Mouse (Mus musculus) embryonic facial prominence, embryonic 13.5 days (tissue): ENCODE results near the gene Aunip. TPM values are rescaled to one million over a fixed set of nuclear protein-coding genes. Genes with fewer than 3 reads are reported as not detected.
A peak's percentile ranks its signal among the peaks of the same experiment; 100 is the strongest.

ENCODE experiments used
- ATAC-seq: fragments of 200-750 bp; cut with Nextera tagmentation; 2 replicates; pipeline ENCODE4 v1.8.0; 2017; ENCODE audit warnings: low read depth; ENCODE audit not compliant: insufficient number of reproducible peaks, insufficient read depth, low FRiP score, low TSS enrichment
- H3K27ac ChIP-seq: fragments of 300-500 bp; sonication (generic); 2 replicates; pipeline ENCODE4 v1.5.1; 2015; ENCODE audit warnings: moderate library complexity, mild to moderate bottlenecking, inconsistent platforms
- H3K27me3 ChIP-seq: fragments of 300-500 bp; sonication (generic); 2 replicates; pipeline ENCODE4 v1.6.1; 2015; ENCODE audit warnings: mild to moderate bottlenecking, inconsistent platforms
- H3K36me3 ChIP-seq: fragments of 300-500 bp; sonication (generic); 2 replicates; pipeline ENCODE4 v1.6.1; 2015; ENCODE audit warnings: mild to moderate bottlenecking, inconsistent platforms
- H3K4me1 ChIP-seq: fragments of 300-500 bp; sonication (generic); 2 replicates; pipeline ENCODE4 v1.6.1; 2015; ENCODE audit warnings: inconsistent platforms
- H3K4me2 ChIP-seq: fragments of 300-500 bp; sonication (generic); 2 replicates; pipeline ENCODE4 v1.6.1; 2015; ENCODE audit warnings: moderate library complexity, mild to moderate bottlenecking, inconsistent platforms
- H3K4me3 ChIP-seq: fragments of 300-500 bp; sonication (generic); 2 replicates; pipeline ENCODE4 v1.5.1; 2015; ENCODE audit warnings: mild to moderate bottlenecking, inconsistent platforms
- H3K9ac ChIP-seq: fragments of 300-500 bp; sonication (generic); 2 replicates; pipeline ENCODE4 v1.6.1; 2015; ENCODE audit warnings: mild to moderate bottlenecking, inconsistent platforms
- H3K9me3 ChIP-seq: fragments of 300-500 bp; sonication (generic); 2 replicates; pipeline ENCODE4 v1.6.1; 2016; ENCODE audit warnings: inconsistent platforms
- WGBS: fragments of 180-500 bp; shearing (Covaris S2); methylation state at CpG from one replicate; pipeline ENCODE4 v1.1.7; 2015; ENCODE audit warnings: mixed read lengths; 5-methylcytosine and 5-hydroxymethylcytosine counted together
- polyA plus RNA-seq: library from polyadenylated mRNA; unstranded; fragments of >200 nt; fragmentation: Nextera tagmentation; extraction: Ambion mirVana; gene quantifications from 2 replicates; pipeline ENCODE4 v1.2.1, GENCODE M21; 2015

Gene Aunip
- 10.6 and 11.7 TPM in 2 replicates for polyA plus RNA-seq

DNA sequence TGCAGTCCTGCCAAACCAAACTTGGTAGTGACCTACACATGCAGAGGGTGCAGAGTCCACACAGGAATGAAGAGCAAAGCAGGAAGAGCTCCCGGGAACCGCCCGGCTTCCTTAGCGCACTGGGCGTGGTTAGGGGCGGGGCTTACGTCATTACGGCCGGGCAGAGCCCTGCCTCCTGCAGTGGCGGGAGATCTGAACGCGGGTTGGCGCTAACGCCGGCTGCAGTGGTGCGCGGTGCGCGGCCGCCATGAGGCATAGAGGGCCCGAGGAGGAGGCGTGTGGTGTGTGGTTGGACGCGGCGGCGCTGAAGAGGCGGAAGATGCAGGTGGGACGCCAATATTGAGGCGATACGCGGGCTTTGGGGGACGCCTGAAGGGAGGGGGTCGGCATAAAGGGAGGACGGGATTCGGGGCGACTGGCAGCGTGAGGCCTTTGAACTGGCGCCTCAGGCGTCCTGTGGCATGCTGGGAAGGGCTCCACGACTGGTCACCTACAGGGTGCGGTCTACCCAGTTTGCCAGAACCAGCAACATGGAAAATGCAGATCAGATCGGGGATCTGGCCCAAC is at the start of gene Aunip:
TSS of gene Aunip (plus strand) at position 155 of the 567 bp plus-strand sequence.
- Histone ChIP-seq H3K27ac (no peak within 1 kb of the TSS), H3K9me3 (no peaks in the 10 kb centered on the region), H3K27me3 (no peaks in the 10 kb centered on the region), H3K9ac (peak within 1 kb of the TSS; percentile 72), H3K4me3 (peak within 1 kb of the TSS; percentile 65), H3K4me1 (peaks cover 17% of the 10 kb centered on the region), H3K36me3 (peaks cover 6% of the 10 kb centered on the region; the same call in 1 of the 2 replicates), H3K4me2 (peak within 1 kb of the TSS; percentile 94)
- under 1% methylated on average over 42 of the region's 42 CpGs for WGBS
- peak; percentile 89 for ATAC-seq

DNA sequence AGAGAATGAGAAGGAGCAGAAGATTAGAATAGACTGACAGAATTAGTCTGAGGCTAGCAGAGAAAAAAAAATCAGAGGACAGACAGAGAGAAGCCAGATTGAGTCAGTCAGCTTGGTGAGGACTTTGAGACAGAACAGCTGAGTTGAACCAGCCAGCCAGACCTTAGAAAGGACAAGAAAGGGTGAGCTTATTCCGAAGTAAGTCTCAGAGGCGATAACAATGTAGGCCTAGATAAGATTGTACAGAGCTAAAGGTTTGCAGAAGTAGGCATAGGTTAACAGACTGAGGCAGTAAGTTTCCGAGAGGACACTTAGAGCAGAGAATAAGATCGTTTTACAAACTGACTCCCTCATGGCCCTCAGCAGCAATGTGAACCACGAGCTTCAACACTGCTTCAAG is 49.5 kb upstream of the Aunip start:
- H3K9me3 ChIP-seq = no peaks in the 10 kb centered on the region
- WGBS = 73% methylated on average over 5 of the region's 5 CpGs
- H3K36me3 ChIP-seq = no peaks in the 10 kb centered on the region
- 0 out of 2 replicates have a peak, but pooled peaks cover 1% of the 10 kb centered on the region for H3K27me3 ChIP-seq
- no peak overlapping the region for H3K4me2 ChIP-seq
- no peak for ATAC-seq
- H3K4me3 ChIP-seq = no peak overlapping the region
- no peak overlapping the region for H3K27ac ChIP-seq
- no peak overlapping the region for H3K9ac ChIP-seq
- 0 out of 2 replicates have a peak, but pooled peaks cover 3% of the 10 kb centered on the region for H3K4me1 ChIP-seq

DNA sequence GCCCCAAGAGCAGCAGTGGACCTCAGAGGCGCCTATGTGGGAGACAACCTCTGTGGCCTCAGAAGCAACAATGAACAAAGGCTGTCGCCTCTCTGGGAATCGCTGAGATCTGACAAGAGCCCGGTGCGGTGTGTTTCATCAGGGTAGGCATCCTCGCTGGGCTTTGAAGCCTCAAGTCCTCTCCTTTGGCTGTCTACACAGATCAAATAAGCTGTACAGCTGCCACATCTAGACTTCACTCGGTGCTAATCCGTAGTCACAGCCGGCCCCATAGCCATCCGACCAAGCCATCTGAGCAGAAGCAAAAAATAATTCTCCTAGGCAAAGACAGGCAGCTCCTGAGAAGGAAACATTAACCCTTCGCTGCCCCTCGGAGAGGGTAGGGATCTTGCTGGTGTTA is 45.0 kb upstream of the Aunip start:
- WGBS = 40% methylated on average over 12 of the region's 12 CpGs
- Histone ChIP-seq H3K9ac (no peak overlapping the region), H3K9me3 (no peaks in the 10 kb centered on the region), H3K4me2 (no peak overlapping the region), H3K27me3 (no peaks in the 10 kb centered on the region), H3K4me3 (no peak overlapping the region), H3K4me1 (peaks cover 15% of the 10 kb centered on the region; the same call in 1 of the 2 replicates), H3K36me3 (peaks cover 3% of the 10 kb centered on the region), H3K27ac (no peak overlapping the region)
- no peak for ATAC-seq

DNA sequence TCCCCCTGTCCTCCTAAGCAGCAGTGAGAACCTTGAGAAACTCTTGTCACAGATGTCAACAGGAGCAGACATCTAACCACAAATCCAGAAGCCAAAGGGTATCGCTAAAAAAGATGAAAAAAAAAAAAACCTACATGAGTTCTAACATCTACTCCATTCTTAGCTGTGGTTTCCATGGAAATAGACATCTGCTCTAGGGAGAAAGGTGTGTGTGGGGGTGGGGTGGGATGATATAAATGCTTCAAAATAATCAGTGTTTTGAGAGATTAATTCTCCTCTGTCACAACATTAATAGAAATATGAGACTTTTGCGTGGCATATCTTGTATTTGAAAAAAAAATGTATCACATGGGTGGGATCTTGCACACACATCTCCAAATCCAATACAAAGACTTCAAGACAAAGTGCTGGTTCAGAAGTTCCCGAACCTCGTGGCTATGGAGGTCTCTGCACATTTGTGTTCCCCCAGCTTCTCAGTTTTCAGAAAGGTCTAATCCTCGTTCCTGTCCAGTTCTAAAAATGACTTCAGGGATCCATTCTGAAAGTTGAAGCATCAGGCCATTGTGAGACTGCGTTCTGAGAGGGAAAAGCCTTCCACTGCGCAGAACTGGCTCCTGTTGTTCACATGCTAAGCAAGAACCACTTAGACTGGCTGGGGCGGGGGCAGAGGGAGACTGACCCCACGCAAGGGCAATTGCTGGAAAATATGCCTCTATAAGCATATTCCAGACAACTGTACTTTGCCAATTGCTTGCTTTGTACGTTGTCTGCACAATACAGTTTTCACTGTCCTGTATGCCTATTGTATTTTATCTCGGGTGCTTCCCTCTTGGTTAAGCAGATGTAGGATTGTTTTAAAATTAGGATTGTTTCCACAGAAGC is 44.2 kb upstream of the Aunip start:
- WGBS = 62% methylated on average over 11 of the region's 11 CpGs
- Histone ChIP-seq H3K9ac (no peak overlapping the region), H3K27me3 (no peaks in the 10 kb centered on the region), H3K4me3 (peak overlapping the region; percentile 89), H3K9me3 (no peaks in the 10 kb centered on the region), H3K4me1 (peaks cover 17% of the 10 kb centered on the region; the same call in 1 of the 2 replicates), H3K36me3 (peaks cover 11% of the 10 kb centered on the region), H3K27ac (no peak overlapping the region), H3K4me2 (peak overlapping the region; percentile 95)
- ATAC-seq = no peak

DNA sequence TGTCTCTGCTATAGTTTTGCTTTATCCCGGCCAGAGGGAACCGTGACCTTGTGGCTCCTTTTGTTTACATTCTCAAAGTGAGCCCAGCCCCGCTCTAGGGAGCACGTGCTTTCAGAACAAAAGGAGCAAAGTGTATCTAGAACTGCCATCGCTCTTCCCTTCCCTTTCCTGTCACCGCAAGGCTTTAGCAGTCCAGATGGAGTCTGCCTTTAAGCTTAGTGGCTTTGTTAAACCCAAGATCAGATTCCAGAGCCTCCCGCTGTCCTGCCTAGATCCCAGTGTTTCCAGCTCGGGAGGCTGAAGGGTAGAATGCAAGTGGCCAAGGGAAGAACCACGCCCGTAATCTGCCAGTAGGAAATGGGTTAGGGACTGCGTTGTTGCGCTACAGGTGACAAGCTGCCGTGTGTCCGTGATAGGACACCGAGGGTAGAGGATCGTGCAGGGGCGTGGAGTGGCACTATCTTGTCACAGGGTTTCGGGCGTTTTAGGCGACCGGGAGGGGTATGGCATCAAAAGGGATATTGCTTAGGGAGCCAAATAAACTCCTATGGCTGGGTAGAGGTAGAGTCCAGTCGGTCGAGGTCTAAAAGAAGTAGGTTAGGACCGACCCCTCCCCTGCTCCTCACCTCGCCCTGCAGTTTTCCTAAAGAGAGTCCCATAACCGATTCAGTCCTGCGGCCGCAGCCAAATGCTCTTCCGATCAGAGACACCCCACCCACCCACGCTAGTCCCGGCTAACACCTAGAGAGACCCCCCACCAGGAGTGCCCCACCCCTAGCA is 43.2 kb upstream of the Aunip start:
- peak overlapping the region; percentile 95 for H3K9ac ChIP-seq
- H3K4me2 ChIP-seq = peak overlapping the region; percentile 95
- H3K27me3 ChIP-seq = no peaks in the 10 kb centered on the region
- WGBS = under 1% methylated on average over 31 of the region's 31 CpGs
- H3K4me1 ChIP-seq = peaks cover 17% of the 10 kb centered on the region; the same call in 1 of the 2 replicates
- H3K4me3 ChIP-seq = peak overlapping the region; percentile 89
- peak; percentile 1; the same call in 1 of the 2 replicates for ATAC-seq
- peaks cover 19% of the 10 kb centered on the region for H3K36me3 ChIP-seq
- H3K27ac ChIP-seq = peak overlapping the region; percentile 92
- no peaks in the 10 kb centered on the region for H3K9me3 ChIP-seq

DNA sequence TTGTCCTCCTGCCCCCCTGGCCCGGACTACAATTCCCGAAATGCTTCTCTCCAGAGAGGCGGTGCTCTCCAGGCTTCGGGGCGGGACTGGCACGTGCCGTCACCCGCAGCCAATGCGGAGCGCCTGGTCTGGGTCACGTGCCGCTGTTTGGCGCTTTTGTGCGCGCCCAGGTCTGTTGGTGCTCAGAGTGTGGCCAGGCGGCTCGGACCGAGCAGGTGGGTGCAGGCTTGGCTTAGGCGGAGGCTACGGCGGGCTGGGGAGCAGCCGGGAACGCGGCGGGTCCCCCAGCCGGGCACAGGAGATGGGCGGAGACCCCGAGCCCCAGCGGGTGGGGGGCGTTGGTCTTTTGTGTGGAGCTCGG is 42.6 kb upstream of the Aunip start, which contains the start of gene Stmn1:
TSS of gene Stmn1 (plus strand) at position 106 of the 361 bp plus-strand sequence.
- peak within 1 kb of the TSS; percentile 95 for H3K9ac ChIP-seq
- ATAC-seq = peak; percentile 97
- peak within 1 kb of the TSS; percentile 95 for H3K4me2 ChIP-seq
- peak within 1 kb of the TSS; percentile 89 for H3K4me3 ChIP-seq
- H3K4me1 ChIP-seq = peaks cover 17% of the 10 kb centered on the region; the same call in 1 of the 2 replicates
- no peaks in the 10 kb centered on the region for H3K9me3 ChIP-seq
- under 1% methylated on average over 30 of the region's 31 CpGs for WGBS
- peaks cover 24% of the 10 kb centered on the region for H3K36me3 ChIP-seq
- no peaks in the 10 kb centered on the region for H3K27me3 ChIP-seq
- H3K27ac ChIP-seq = peak within 1 kb of the TSS; percentile 92

DNA sequence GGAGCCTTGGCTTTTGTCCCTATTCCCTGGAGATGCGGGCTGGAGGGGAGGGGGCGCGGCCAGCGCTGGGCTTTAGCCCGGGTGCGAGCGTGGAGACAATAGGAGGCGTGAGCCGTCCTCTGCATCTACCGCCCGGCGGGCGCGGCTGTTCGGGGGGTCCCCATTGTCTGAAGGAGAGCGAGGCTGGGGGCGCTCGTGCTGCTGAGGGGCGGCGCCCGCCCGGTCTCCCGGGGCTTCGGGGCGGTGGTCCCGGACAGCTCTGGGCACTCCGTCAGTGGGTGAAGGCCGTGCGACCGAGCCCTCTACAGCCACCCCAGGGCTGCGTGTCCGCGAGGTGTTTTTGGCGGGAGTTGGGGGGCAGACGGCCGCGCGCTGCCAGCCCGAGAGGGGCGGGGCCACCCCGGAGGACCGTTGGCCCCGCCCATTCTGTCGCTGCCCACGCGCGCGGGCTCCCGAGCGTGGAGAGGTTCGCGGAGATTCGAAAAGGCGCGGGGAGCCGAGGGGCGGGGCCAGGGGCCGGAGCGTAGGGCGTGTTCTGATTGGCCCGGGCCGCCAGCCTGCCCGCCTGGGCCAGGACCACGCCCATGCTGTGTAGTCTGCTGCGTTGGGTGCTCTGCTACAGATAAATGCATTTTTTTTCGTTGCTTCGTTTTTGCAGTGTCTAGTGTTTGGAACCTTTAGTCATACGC is 42.1 kb upstream of the Aunip start:
- Histone ChIP-seq H3K4me3 (peak overlapping the region; percentile 89), H3K4me1 (peaks cover 17% of the 10 kb centered on the region; the same call in 1 of the 2 replicates), H3K9ac (peak overlapping the region; percentile 95), H3K27me3 (no peaks in the 10 kb centered on the region), H3K4me2 (peak overlapping the region; percentile 95), H3K36me3 (peaks cover 26% of the 10 kb centered on the region), H3K27ac (peak overlapping the region; percentile 92), H3K9me3 (no peaks in the 10 kb centered on the region)
- under 1% methylated on average over 68 of the region's 68 CpGs for WGBS
- ATAC-seq = peak; percentile 85

DNA sequence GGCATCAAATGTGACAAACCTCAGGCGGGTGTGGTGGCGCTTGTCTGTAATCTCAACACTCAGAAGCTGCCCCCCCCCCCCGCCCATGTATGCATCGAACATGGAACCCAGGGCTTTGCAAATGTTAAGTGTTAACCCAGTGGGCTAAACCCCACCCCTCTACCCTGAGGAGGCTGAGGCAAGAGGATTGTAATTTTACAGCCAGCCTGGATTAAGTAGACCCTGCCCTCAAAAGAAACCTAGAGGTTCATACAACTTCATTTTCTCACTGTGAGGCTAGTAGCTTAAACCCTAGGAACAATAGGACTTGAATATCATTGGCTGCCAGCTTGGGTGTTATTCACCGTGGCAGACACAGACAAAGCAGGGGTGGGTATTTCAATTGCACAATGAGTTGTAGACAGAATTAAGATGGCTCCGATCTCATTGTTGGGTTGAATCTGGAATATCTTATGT is 41.4 kb upstream of the Aunip start:
- Histone ChIP-seq H3K4me2 (peak overlapping the region; percentile 95), H3K36me3 (peaks cover 32% of the 10 kb centered on the region), H3K27me3 (no peaks in the 10 kb centered on the region), H3K9me3 (no peaks in the 10 kb centered on the region), H3K27ac (peak overlapping the region; percentile 92), H3K4me3 (peak overlapping the region; percentile 89), H3K9ac (peak overlapping the region; percentile 95), H3K4me1 (peaks cover 17% of the 10 kb centered on the region; the same call in 1 of the 2 replicates)
- no peak for ATAC-seq
- WGBS = 15% methylated on average over 6 of the region's 6 CpGs

DNA sequence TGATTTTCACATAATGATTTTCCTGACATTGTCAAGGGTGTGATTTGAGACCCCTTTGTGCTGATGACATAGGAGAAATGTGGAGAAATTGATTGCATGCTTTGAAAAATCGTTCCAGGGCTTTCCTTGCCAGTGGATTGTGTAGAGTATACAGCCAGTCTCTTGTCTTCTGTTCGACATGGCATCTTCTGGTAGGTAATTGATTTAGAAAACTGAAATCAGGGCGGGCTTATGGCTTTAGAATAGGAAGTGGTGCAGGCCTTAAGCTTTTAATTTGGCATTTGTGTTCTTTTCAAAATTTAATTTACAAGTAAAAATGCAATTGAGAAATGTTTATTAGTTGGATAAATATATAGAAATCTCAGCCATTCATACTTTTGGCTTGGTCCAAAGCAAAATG is 40.8 kb upstream of the Aunip start:
- H3K4me2 ChIP-seq = peak overlapping the region; percentile 95
- WGBS = 41% methylated on average over 3 of the region's 3 CpGs
- H3K27me3 ChIP-seq = no peaks in the 10 kb centered on the region
- H3K36me3 ChIP-seq = peaks cover 38% of the 10 kb centered on the region
- H3K9me3 ChIP-seq = no peaks in the 10 kb centered on the region
- peak overlapping the region; percentile 95; the same call in 1 of the 2 replicates for H3K9ac ChIP-seq
- H3K4me1 ChIP-seq = peaks cover 17% of the 10 kb centered on the region; the same call in 1 of the 2 replicates
- peak overlapping the region; percentile 92; the same call in 1 of the 2 replicates for H3K27ac ChIP-seq
- H3K4me3 ChIP-seq = peak overlapping the region; percentile 89
- ATAC-seq = no peak

DNA sequence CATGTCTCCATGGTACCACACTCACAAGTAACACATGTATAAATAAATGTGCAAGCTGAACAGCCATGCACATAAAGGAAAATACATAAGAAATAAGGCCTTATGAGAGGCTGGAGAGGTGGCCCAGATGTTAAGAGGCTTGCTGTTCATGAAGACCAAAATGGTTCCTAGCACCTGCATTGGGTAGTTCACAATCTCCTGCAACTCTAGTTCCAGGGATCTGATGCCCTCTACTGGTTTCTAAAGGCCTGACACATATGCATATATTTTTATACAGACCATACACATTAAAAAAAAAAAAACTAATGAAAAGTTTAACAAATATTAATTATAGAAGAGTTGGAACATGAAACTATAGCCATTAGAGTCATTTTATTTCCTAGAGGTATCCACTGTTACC is 39.3 kb upstream of the Aunip start:
- Histone ChIP-seq H3K4me2 (no peak overlapping the region), H3K27me3 (no peaks in the 10 kb centered on the region), H3K36me3 (peaks cover 53% of the 10 kb centered on the region), H3K9ac (no peak overlapping the region), H3K9me3 (no peaks in the 10 kb centered on the region), H3K4me1 (peaks cover 14% of the 10 kb centered on the region; the same call in 1 of the 2 replicates), H3K4me3 (no peak overlapping the region), H3K27ac (no peak overlapping the region)
- no peak for ATAC-seq
